Mouse (Mus musculus): ENCODE results near the gene Ski. TPM values are rescaled to one million over a fixed set of nuclear protein-coding genes. Genes with fewer than 3 reads are reported as not detected.

Gene Ski
- polyA plus RNA-seq, 1 experiment from 2014 or later: 21.0 TPM

- Histone ChIP-seq H3K4me2 (replicated peaks; ENCODE audit: low read depth, low read length) (no peak overlapping the region), H3K4me3 (ENCODE audit: low read depth, low read length) (no peak overlapping the region), H3K9ac (ENCODE audit: low read depth, low read length) (no peak overlapping the region), H3K9me3 (ENCODE audit: control insufficient read depth, low read length) (no peaks in the 10 kb centered on the region), H3K27ac (ENCODE audit: low read depth, low read length) (no peak overlapping the region), H3K27me3 (ENCODE audit: control insufficient read depth, insufficient read depth, low read length) (no peaks in the 10 kb centered on the region), H3K4me1 (replicated peaks; ENCODE audit: control insufficient read depth, insufficient read depth, low read length) (peaks cover 21% of the 10 kb centered on the region), H3K36me3 (ENCODE audit: control insufficient read depth, insufficient read depth, low read length) (no peaks in the 10 kb centered on the region)
- no peak for ATAC-seq (ENCODE audit: low FRiP score)
- 97% methylated on average over 8 of the region's 8 CpGs for WGBS
- no peak for DNase-seq (ENCODE audit: low spot score)
Measured at GRCm38 (mm10) chr4:155168835-155169252, 53.5 kb downstream of the Ski start.

GRCm38 (mm10) chr4:155165861-155166260 is 56.5 kb downstream of the Ski start:
- no peaks in the 10 kb centered on the region for H3K27me3 ChIP-seq (ENCODE audit: control insufficient read depth, insufficient read depth, low read length)
- ATAC-seq (ENCODE audit: low FRiP score): no peak
- no peaks in the 10 kb centered on the region for H3K36me3 ChIP-seq (ENCODE audit: control insufficient read depth, insufficient read depth, low read length)
- H3K27ac ChIP-seq (ENCODE audit: low read depth, low read length): no peak overlapping the region
- no peak overlapping the region for H3K4me2 ChIP-seq (replicated peaks; ENCODE audit: low read depth, low read length)
- H3K4me3 ChIP-seq (ENCODE audit: low read depth, low read length): no peak overlapping the region
- peaks cover 3% of the 10 kb centered on the region; the same call in 1 of the 2 replicates for H3K4me1 ChIP-seq (replicated peaks; ENCODE audit: control insufficient read depth, insufficient read depth, low read length)
- DNase-seq (ENCODE audit: low spot score): no peak
- no peaks in the 10 kb centered on the region for H3K9me3 ChIP-seq (ENCODE audit: control insufficient read depth, low read length)
- H3K9ac ChIP-seq (ENCODE audit: low read depth, low read length): no peak overlapping the region

- no peak overlapping the region for H3K27ac ChIP-seq (ENCODE audit: low read depth, low read length)
- H3K27me3 ChIP-seq (ENCODE audit: control insufficient read depth, insufficient read depth, low read length): no peaks in the 10 kb centered on the region
- WGBS: 80% methylated on average over 6 of the region's 6 CpGs
- H3K4me3 ChIP-seq (ENCODE audit: low read depth, low read length): no peak overlapping the region
- no peak for DNase-seq (ENCODE audit: low spot score)
- no peak overlapping the region for H3K9ac ChIP-seq (ENCODE audit: low read depth, low read length)
- H3K9me3 ChIP-seq (ENCODE audit: control insufficient read depth, low read length): no peaks in the 10 kb centered on the region
- peaks cover 3% of the 10 kb centered on the region; the same call in 1 of the 2 replicates for H3K4me1 ChIP-seq (replicated peaks; ENCODE audit: control insufficient read depth, insufficient read depth, low read length)
- no peak overlapping the region for H3K4me2 ChIP-seq (replicated peaks; ENCODE audit: low read depth, low read length)
- no peak for ATAC-seq (ENCODE audit: low FRiP score)
- H3K36me3 ChIP-seq (ENCODE audit: control insufficient read depth, insufficient read depth, low read length): no peaks in the 10 kb centered on the region
Measured at GRCm38 (mm10) chr4:155164550-155164949, 57.8 kb downstream of the Ski start.

GRCm38 (mm10) chr4:155163685-155164084 is 58.7 kb downstream of the Ski start:
- DNase-seq (ENCODE audit: low spot score): no peak
- peaks cover 5% of the 10 kb centered on the region; the same call in 1 of the 2 replicates for H3K36me3 ChIP-seq (ENCODE audit: control insufficient read depth, insufficient read depth, low read length)
- peak; percentile 61 for ATAC-seq (ENCODE audit: low FRiP score)
- no peaks in the 10 kb centered on the region for H3K27me3 ChIP-seq (ENCODE audit: control insufficient read depth, insufficient read depth, low read length)
- H3K9me3 ChIP-seq (ENCODE audit: control insufficient read depth, low read length): no peaks in the 10 kb centered on the region
- 0 out of 2 replicates have a peak overlapping the region, but pooled peaks have one; percentile 36 for H3K27ac ChIP-seq (ENCODE audit: low read depth, low read length)
- no peak overlapping the region for H3K4me3 ChIP-seq (ENCODE audit: low read depth, low read length)
- H3K4me1 ChIP-seq (replicated peaks; ENCODE audit: control insufficient read depth, insufficient read depth, low read length): peaks cover 3% of the 10 kb centered on the region; the same call in 1 of the 2 replicates
- WGBS: 52% methylated on average over 8 of the region's 8 CpGs
- H3K9ac ChIP-seq (ENCODE audit: low read depth, low read length): no peak overlapping the region
- H3K4me2 ChIP-seq (replicated peaks; ENCODE audit: low read depth, low read length): no peak overlapping the region

- ATAC-seq (ENCODE audit: low FRiP score) (peak; percentile 45; the same call in 1 of the 2 replicates), DNase-seq (ENCODE audit: low spot score) (no peak)
- Histone ChIP-seq H3K36me3 (ENCODE audit: control insufficient read depth, insufficient read depth, low read length) (peaks cover 5% of the 10 kb centered on the region; the same call in 1 of the 2 replicates), H3K4me1 (replicated peaks; ENCODE audit: control insufficient read depth, insufficient read depth, low read length) (peaks cover 3% of the 10 kb centered on the region; the same call in 1 of the 2 replicates), H3K27ac (ENCODE audit: low read depth, low read length) (no peak overlapping the region), H3K4me2 (replicated peaks; ENCODE audit: low read depth, low read length) (no peak overlapping the region), H3K27me3 (ENCODE audit: control insufficient read depth, insufficient read depth, low read length) (no peaks in the 10 kb centered on the region), H3K9me3 (ENCODE audit: control insufficient read depth, low read length) (no peaks in the 10 kb centered on the region), H3K4me3 (ENCODE audit: low read depth, low read length) (no peak overlapping the region), H3K9ac (ENCODE audit: low read depth, low read length) (no peak overlapping the region)
- WGBS: 52% methylated on average over 4 of the region's 4 CpGs
Measured at GRCm38 (mm10) chr4:155163320-155163651, 59.1 kb downstream of the Ski start.

DNA sequence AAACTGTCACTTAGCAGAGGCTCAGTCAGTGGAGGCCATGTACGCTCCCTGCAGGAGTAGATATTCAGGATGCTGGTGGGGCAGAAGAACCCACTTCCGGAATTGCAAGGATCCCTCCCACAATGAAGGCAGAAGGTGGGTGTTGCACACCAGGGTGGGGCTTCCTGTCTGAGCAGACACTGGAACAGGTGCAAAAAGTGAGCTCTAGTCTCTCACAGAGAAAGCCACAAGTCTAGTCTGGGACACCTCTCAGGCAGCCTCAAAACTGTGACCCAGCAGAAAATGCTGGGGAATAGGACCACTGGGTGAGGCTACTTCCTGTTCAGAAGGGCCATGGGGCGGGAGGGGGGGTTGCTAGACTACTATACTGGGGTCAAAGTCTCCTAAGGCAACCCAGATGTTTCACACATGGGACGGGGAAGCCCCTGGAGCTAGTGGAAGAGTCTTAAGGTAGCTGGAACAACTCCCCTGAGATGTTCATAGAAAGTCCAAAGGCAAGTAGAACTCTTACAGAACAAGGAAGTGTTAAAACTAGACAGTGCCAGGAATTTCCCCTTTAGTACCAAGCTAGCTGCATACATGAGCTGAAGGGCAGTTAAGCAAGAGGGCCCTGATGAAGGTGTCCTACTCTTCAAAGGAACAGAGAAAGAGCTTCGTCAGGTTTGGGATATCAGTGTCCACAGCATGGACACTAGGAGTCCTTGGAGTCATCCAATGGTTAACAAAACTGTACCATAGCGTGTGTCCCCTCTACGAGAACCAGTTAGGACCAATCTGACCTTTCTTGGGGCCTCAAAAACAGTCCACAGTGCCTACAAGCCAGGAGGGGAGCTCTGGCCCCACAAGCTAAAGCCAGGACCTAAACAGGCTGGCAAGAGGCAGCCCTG is 59.7 kb downstream of the Ski start:
- ATAC-seq (ENCODE audit: low FRiP score) (no peak), DNase-seq (ENCODE audit: low spot score) (no peak)
- Histone ChIP-seq H3K27me3 (ENCODE audit: control insufficient read depth, insufficient read depth, low read length) (no peaks in the 10 kb centered on the region), H3K9ac (ENCODE audit: low read depth, low read length) (no peak overlapping the region), H3K4me2 (replicated peaks; ENCODE audit: low read depth, low read length) (no peak overlapping the region), H3K27ac (ENCODE audit: low read depth, low read length) (no peak overlapping the region), H3K9me3 (ENCODE audit: control insufficient read depth, low read length) (no peaks in the 10 kb centered on the region), H3K36me3 (ENCODE audit: control insufficient read depth, insufficient read depth, low read length) (peaks cover 5% of the 10 kb centered on the region; the same call in 1 of the 2 replicates), H3K4me3 (ENCODE audit: low read depth, low read length) (no peak overlapping the region), H3K4me1 (replicated peaks; ENCODE audit: control insufficient read depth, insufficient read depth, low read length) (peaks cover 3% of the 10 kb centered on the region; the same call in 1 of the 2 replicates)
- 82% methylated on average over 7 of the region's 7 CpGs for WGBS

- peaks cover 7% of the 10 kb centered on the region; the same call in 1 of the 2 replicates for H3K36me3 ChIP-seq (ENCODE audit: control insufficient read depth, insufficient read depth, low read length)
- no peak overlapping the region for H3K4me3 ChIP-seq (ENCODE audit: low read depth, low read length)
- 82% methylated on average over 8 of the region's 8 CpGs for WGBS
- H3K4me2 ChIP-seq (replicated peaks; ENCODE audit: low read depth, low read length): no peak overlapping the region
- H3K27me3 ChIP-seq (ENCODE audit: control insufficient read depth, insufficient read depth, low read length): no peaks in the 10 kb centered on the region
- H3K9ac ChIP-seq (ENCODE audit: low read depth, low read length): no peak overlapping the region
- no peak for DNase-seq (ENCODE audit: low spot score)
- H3K27ac ChIP-seq (ENCODE audit: low read depth, low read length): no peak overlapping the region
- ATAC-seq (ENCODE audit: low FRiP score): no peak
- H3K4me1 ChIP-seq (replicated peaks; ENCODE audit: control insufficient read depth, insufficient read depth, low read length): peaks cover 3% of the 10 kb centered on the region; the same call in 1 of the 2 replicates
- no peaks in the 10 kb centered on the region for H3K9me3 ChIP-seq (ENCODE audit: control insufficient read depth, low read length)
Measured at GRCm38 (mm10) chr4:155158543-155158917, 63.9 kb downstream of the Ski start.

GRCm38 (mm10) chr4:155157871-155158542 is 64.4 kb downstream of the Ski start:
- Histone ChIP-seq H3K27ac (ENCODE audit: low read depth, low read length) (no peak overlapping the region), H3K9ac (ENCODE audit: low read depth, low read length) (no peak overlapping the region), H3K4me3 (ENCODE audit: low read depth, low read length) (no peak overlapping the region), H3K36me3 (ENCODE audit: control insufficient read depth, insufficient read depth, low read length) (peaks cover 7% of the 10 kb centered on the region; the same call in 1 of the 2 replicates), H3K4me1 (replicated peaks; ENCODE audit: control insufficient read depth, insufficient read depth, low read length) (no peaks in the 10 kb centered on the region; the same call in 1 of the 2 replicates), H3K9me3 (ENCODE audit: control insufficient read depth, low read length) (no peaks in the 10 kb centered on the region), H3K27me3 (ENCODE audit: control insufficient read depth, insufficient read depth, low read length) (no peaks in the 10 kb centered on the region), H3K4me2 (replicated peaks; ENCODE audit: low read depth, low read length) (no peak overlapping the region)
- no peak for DNase-seq (ENCODE audit: low spot score)
- no peak for ATAC-seq (ENCODE audit: low FRiP score)
- 87% methylated on average over 27 of the region's 27 CpGs for WGBS

All from hindbrain, embryonic 11.5 days (tissue).